Mouse (Mus musculus): ENCODE results near the gene Commd6. TPM values are rescaled to one million over a fixed set of nuclear protein-coding genes. Genes with fewer than 3 reads are reported as not detected.

The Commd6 gene
- polyA plus RNA-seq, 1 experiment from 2014 or later, result 106 TPM

GRCm38 (mm10) chr14:101635765-101636164 is 4.7 kb downstream of the Commd6 start:
- WGBS, result 96% methylated on average over 1 of the region's 1 CpGs
- ATAC-seq (replicated peaks; ENCODE audit: low FRiP score, low TSS enrichment, low read depth), result no peak
- Histone ChIP-seq H3K27me3 (replicated peaks; ENCODE audit: control insufficient read depth, insufficient read depth, low read length) (no peaks in the 10 kb centered on the region), H3K9me3 (ENCODE audit: control insufficient read depth, low read length) (no peaks in the 10 kb centered on the region), H3K36me3 (ENCODE audit: control insufficient read depth, insufficient read depth, low read length) (peaks cover 28% of the 10 kb centered on the region), H3K4me3 (ENCODE audit: low read depth, low read length) (no peak overlapping the region), H3K4me1 (replicated peaks; ENCODE audit: control insufficient read depth, insufficient read depth, low read length) (no peaks in the 10 kb centered on the region; the same call in 1 of the 2 replicates), H3K27ac (ENCODE audit: low read depth) (no peak overlapping the region), H3K4me2 (ENCODE audit: low read length) (no peak overlapping the region), H3K9ac (ENCODE audit: low read length) (no peak overlapping the region)
- DNase-seq (ENCODE audit: low spot score), result no peak

GRCm38 (mm10) chr14:101630548-101630947 is 9.9 kb downstream of the Commd6 start:
- Histone ChIP-seq H3K4me3 (ENCODE audit: low read depth, low read length) (no peak overlapping the region), H3K9me3 (ENCODE audit: control insufficient read depth, low read length) (no peaks in the 10 kb centered on the region), H3K27ac (ENCODE audit: low read depth) (no peak overlapping the region), H3K4me1 (replicated peaks; ENCODE audit: control insufficient read depth, insufficient read depth, low read length) (no peaks in the 10 kb centered on the region), H3K4me2 (ENCODE audit: low read length) (no peak overlapping the region), H3K9ac (ENCODE audit: low read length) (no peak overlapping the region), H3K36me3 (ENCODE audit: control insufficient read depth, insufficient read depth, low read length) (peaks cover 28% of the 10 kb centered on the region), H3K27me3 (replicated peaks; ENCODE audit: control insufficient read depth, insufficient read depth, low read length) (no peaks in the 10 kb centered on the region)
- ATAC-seq (replicated peaks; ENCODE audit: low FRiP score, low TSS enrichment, low read depth) (no peak), DNase-seq (ENCODE audit: low spot score) (no peak)
- WGBS, result 86% methylated on average over 2 of the region's 2 CpGs

GRCm38 (mm10) chr14:101617680-101618079 is 22.8 kb downstream of the Commd6 start:
- Histone ChIP-seq H3K9ac (ENCODE audit: low read length) (no peak overlapping the region), H3K4me2 (ENCODE audit: low read length) (no peak overlapping the region), H3K4me1 (replicated peaks; ENCODE audit: control insufficient read depth, insufficient read depth, low read length) (no peaks in the 10 kb centered on the region), H3K36me3 (ENCODE audit: control insufficient read depth, insufficient read depth, low read length) (no peaks in the 10 kb centered on the region), H3K4me3 (ENCODE audit: low read depth, low read length) (no peak overlapping the region), H3K9me3 (ENCODE audit: control insufficient read depth, low read length) (no peaks in the 10 kb centered on the region), H3K27ac (ENCODE audit: low read depth) (no peak overlapping the region), H3K27me3 (replicated peaks; ENCODE audit: control insufficient read depth, insufficient read depth, low read length) (no peaks in the 10 kb centered on the region)
- DNase-seq (ENCODE audit: low spot score) (no peak), ATAC-seq (replicated peaks; ENCODE audit: low FRiP score, low TSS enrichment, low read depth) (no peak)
- WGBS, result 90% methylated on average over 5 of the region's 5 CpGs

- 68% methylated on average over 9 of the region's 9 CpGs for WGBS
- Histone ChIP-seq H3K9ac (ENCODE audit: low read length) (no peak overlapping the region), H3K27me3 (replicated peaks; ENCODE audit: control insufficient read depth, insufficient read depth, low read length) (no peaks in the 10 kb centered on the region), H3K27ac (ENCODE audit: low read depth) (no peak overlapping the region), H3K4me2 (ENCODE audit: low read length) (no peak overlapping the region), H3K36me3 (ENCODE audit: control insufficient read depth, insufficient read depth, low read length) (no peaks in the 10 kb centered on the region), H3K4me3 (ENCODE audit: low read depth, low read length) (no peak overlapping the region), H3K4me1 (replicated peaks; ENCODE audit: control insufficient read depth, insufficient read depth, low read length) (no peaks in the 10 kb centered on the region), H3K9me3 (ENCODE audit: control insufficient read depth, low read length) (no peaks in the 10 kb centered on the region)
- ATAC-seq (replicated peaks; ENCODE audit: low FRiP score, low TSS enrichment, low read depth) (no peak), DNase-seq (ENCODE audit: low spot score) (no peak)
Observed at GRCm38 (mm10) chr14:101616178-101616577, 24.3 kb downstream of the Commd6 start.

GRCm38 (mm10) chr14:101613206-101613605 is 27.3 kb downstream of the Commd6 start:
- Histone ChIP-seq H3K36me3 (ENCODE audit: control insufficient read depth, insufficient read depth, low read length) (no peaks in the 10 kb centered on the region), H3K4me3 (ENCODE audit: low read depth, low read length) (no peak overlapping the region), H3K27me3 (replicated peaks; ENCODE audit: control insufficient read depth, insufficient read depth, low read length) (no peaks in the 10 kb centered on the region), H3K4me1 (replicated peaks; ENCODE audit: control insufficient read depth, insufficient read depth, low read length) (no peaks in the 10 kb centered on the region), H3K27ac (ENCODE audit: low read depth) (no peak overlapping the region), H3K4me2 (ENCODE audit: low read length) (no peak overlapping the region), H3K9me3 (ENCODE audit: control insufficient read depth, low read length) (no peaks in the 10 kb centered on the region), H3K9ac (ENCODE audit: low read length) (no peak overlapping the region)
- ATAC-seq (replicated peaks; ENCODE audit: low FRiP score, low TSS enrichment, low read depth) (no peak), DNase-seq (ENCODE audit: low spot score) (no peak)
- 73% methylated on average over 1 of the region's 1 CpGs for WGBS

- no peak overlapping the region for H3K4me2 ChIP-seq (ENCODE audit: low read length)
- 0 out of 2 replicates have a peak, but pooled peaks cover 2% of the 10 kb centered on the region for H3K4me1 ChIP-seq (replicated peaks; ENCODE audit: control insufficient read depth, insufficient read depth, low read length)
- no peak overlapping the region for H3K9ac ChIP-seq (ENCODE audit: low read length)
- H3K27me3 ChIP-seq (replicated peaks; ENCODE audit: control insufficient read depth, insufficient read depth, low read length), result no peaks in the 10 kb centered on the region
- no peak for ATAC-seq (replicated peaks; ENCODE audit: low FRiP score, low TSS enrichment, low read depth)
- no peaks in the 10 kb centered on the region for H3K9me3 ChIP-seq (ENCODE audit: control insufficient read depth, low read length)
- 82% methylated on average over 10 of the region's 10 CpGs for WGBS
- H3K4me3 ChIP-seq (ENCODE audit: low read depth, low read length), result no peak overlapping the region
- no peaks in the 10 kb centered on the region for H3K36me3 ChIP-seq (ENCODE audit: control insufficient read depth, insufficient read depth, low read length)
- DNase-seq (ENCODE audit: low spot score), result no peak
- H3K27ac ChIP-seq (ENCODE audit: low read depth), result no peak overlapping the region
Observed at GRCm38 (mm10) chr14:101610701-101611100, 29.8 kb downstream of the Commd6 start.

- ATAC-seq (replicated peaks; ENCODE audit: low FRiP score, low TSS enrichment, low read depth) (peak; percentile 91), DNase-seq (ENCODE audit: low spot score) (peak; percentile 91)
- Histone ChIP-seq H3K4me2 (ENCODE audit: low read length) (peak within 1 kb of the TSS; percentile 100), H3K9ac (ENCODE audit: low read length) (peak within 1 kb of the TSS; percentile 58), H3K4me1 (replicated peaks; ENCODE audit: control insufficient read depth, insufficient read depth, low read length) (0 out of 2 replicates have a peak, but pooled peaks cover 2% of the 10 kb centered on the region), H3K36me3 (ENCODE audit: control insufficient read depth, insufficient read depth, low read length) (no peaks in the 10 kb centered on the region), H3K27ac (ENCODE audit: low read depth) (peak within 1 kb of the TSS; percentile 62; the same call in 1 of the 2 replicates), H3K27me3 (replicated peaks; ENCODE audit: control insufficient read depth, insufficient read depth, low read length) (no peaks in the 10 kb centered on the region), H3K9me3 (ENCODE audit: control insufficient read depth, low read length) (no peaks in the 10 kb centered on the region), H3K4me3 (ENCODE audit: low read depth, low read length) (peak within 1 kb of the TSS; percentile 64)
- under 1% methylated on average over 62 of the region's 62 CpGs for WGBS
Observed at GRCm38 (mm10) chr14:101608519-101609368, 31.7 kb downstream of the Commd6 start, which contains the start of gene Tbc1d4. Gene Tbc1d4 (minus strand): TSS chr14:101609191.

- no peaks in the 10 kb centered on the region for H3K9me3 ChIP-seq (ENCODE audit: control insufficient read depth, low read length)
- H3K4me3 ChIP-seq (ENCODE audit: low read depth, low read length), result peak overlapping the region; percentile 64
- no peaks in the 10 kb centered on the region for H3K27me3 ChIP-seq (replicated peaks; ENCODE audit: control insufficient read depth, insufficient read depth, low read length)
- peak overlapping the region; percentile 100 for H3K4me2 ChIP-seq (ENCODE audit: low read length)
- peak; percentile 48 for ATAC-seq (replicated peaks; ENCODE audit: low FRiP score, low TSS enrichment, low read depth)
- peak overlapping the region; percentile 58 for H3K9ac ChIP-seq (ENCODE audit: low read length)
- no peaks in the 10 kb centered on the region for H3K36me3 ChIP-seq (ENCODE audit: control insufficient read depth, insufficient read depth, low read length)
- 0 out of 2 replicates have a peak, but pooled peaks cover 2% of the 10 kb centered on the region for H3K4me1 ChIP-seq (replicated peaks; ENCODE audit: control insufficient read depth, insufficient read depth, low read length)
- WGBS, result under 1% methylated on average over 62 of the region's 62 CpGs
- H3K27ac ChIP-seq (ENCODE audit: low read depth), result 0 out of 2 replicates have a peak overlapping the region, but pooled peaks have one; percentile 62
- peak; percentile 79 for DNase-seq (ENCODE audit: low spot score)
Observed at GRCm38 (mm10) chr14:101607631-101608518, 32.6 kb downstream of the Commd6 start.

Data from intestine, embryonic 14.5 days (tissue).